Mouse (Mus musculus): ENCODE measurements around the gene Fbp1.

DNA sequence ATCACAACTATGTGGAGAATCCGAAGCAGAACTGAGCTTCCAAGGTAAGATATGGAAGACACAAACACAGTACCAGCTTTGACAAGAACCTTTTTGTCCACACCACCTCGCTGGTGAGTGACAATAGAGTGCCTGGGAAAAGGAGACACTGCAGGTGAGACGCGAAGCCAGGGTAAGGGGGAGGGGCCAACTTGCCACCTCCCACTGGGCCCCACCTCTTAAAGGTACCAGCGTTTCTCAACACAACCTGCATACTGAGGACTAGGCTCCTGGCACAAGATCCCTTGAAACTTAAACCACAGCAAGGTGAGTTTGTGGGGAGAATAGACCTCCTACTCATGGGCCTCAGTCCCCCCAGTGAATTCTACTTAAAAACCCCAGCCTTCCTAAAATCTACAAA, 10.8 kb downstream of the Fbp1 start:
- TF ChIP-seq CTCF (IDR thresholded peaks at IDR 0.05; ENCODE audit: insufficient read depth, low read length) (no peak), POLR2A (IDR thresholded peaks at IDR 0.05; ENCODE audit: borderline replicate concordance, extremely low read depth, low read depth, low read length) (no peak)

Data from lung, adult 2 months (tissue).